Mouse (Mus musculus) midbrain, embryonic 11.5 days (tissue): ENCODE measurements at regions not wholly inside any gene's neighbourhood (a gene's known extent, or its start where the extent isn't known, plus 50 kb on each side); places are given as distances from the start of the nearest gene placed in this dataset.

ENCODE experiments used
- ATAC-seq: fragments of 200-750 bp; cut with Nextera tagmentation; 2 replicates; pipeline ENCODE4 v1.8.0; 2017; ENCODE audit warnings: moderate TSS enrichment, moderate library complexity; ENCODE audit not compliant: low FRiP score
- DNase-seq: peaks from one replicate; pipeline ENCODE4 v3.0.0; 2015; ENCODE audit warnings: low spot score; ENCODE audit errors: missing footprints
- H3K27ac ChIP-seq: fragments of 300-500 bp; sonication (generic); 2 replicates; pipeline ENCODE4 v1.5.1; 2014; ENCODE audit warnings: low read depth, low read length
- H3K27me3 ChIP-seq: fragments of 300-500 bp; sonication (generic); 2 replicates; pipeline ENCODE4 v1.6.1; 2014; ENCODE audit warnings: mild to moderate bottlenecking, low read length, moderate library complexity, mixed read lengths; ENCODE audit not compliant: control insufficient read depth, insufficient read depth
- H3K36me3 ChIP-seq: fragments of 300-500 bp; sonication (generic); 2 replicates; pipeline ENCODE4 v1.6.1; 2014; ENCODE audit warnings: mild to moderate bottlenecking, low read length, moderate library complexity, mixed read lengths; ENCODE audit not compliant: control insufficient read depth, insufficient read depth
- H3K4me1 ChIP-seq: fragments of 300-500 bp; sonication (generic); 2 replicates; pipeline ENCODE4 v1.6.1; 2014; ENCODE audit warnings: low read length; ENCODE audit not compliant: control insufficient read depth, insufficient read depth
- H3K4me2 ChIP-seq: fragments of 300-500 bp; sonication (generic); 2 replicates; pipeline ENCODE4 v1.6.1; 2014; ENCODE audit warnings: mild to moderate bottlenecking, moderate library complexity
- H3K4me3 ChIP-seq: fragments of 300-500 bp; sonication (generic); 2 replicates; pipeline ENCODE4 v1.5.1; 2014; ENCODE audit warnings: low read depth, low read length
- H3K9ac ChIP-seq: fragments of 300-500 bp; sonication (generic); 2 replicates; pipeline ENCODE4 v1.6.1; 2014; ENCODE audit warnings: low read length
- H3K9me3 ChIP-seq: fragments of 300-500 bp; sonication (generic); 2 replicates; pipeline ENCODE4 v1.6.1; 2016; ENCODE audit warnings: low read length; ENCODE audit not compliant: control insufficient read depth
- WGBS: fragments of 180-500 bp; shearing (Covaris S2); extraction: QIAGEN DNeasy Blood & Tissue Kit; methylation state at CpG from one replicate; pipeline ENCODE4 v1.1.7; 2014; 5-methylcytosine and 5-hydroxymethylcytosine counted together

GRCm38 (mm10) chr11:85989536-85989935 is 103.3 kb downstream of the Tbx4 start:
- ATAC-seq = no peak
- no peaks in the 10 kb centered on the region for H3K27me3 ChIP-seq
- no peak overlapping the region for H3K27ac ChIP-seq
- no peaks in the 10 kb centered on the region for H3K36me3 ChIP-seq
- WGBS = 15% methylated on average over 10 of the region's 10 CpGs
- H3K4me2 ChIP-seq = peak overlapping the region; percentile 38
- no peak for DNase-seq
- peak overlapping the region; percentile 7 for H3K4me3 ChIP-seq
- H3K4me1 ChIP-seq = peaks cover 10% of the 10 kb centered on the region; the same call in 1 of the 2 replicates
- H3K9ac ChIP-seq = peak overlapping the region; percentile 9; the same call in 1 of the 2 replicates
- H3K9me3 ChIP-seq = no peaks in the 10 kb centered on the region

DNA sequence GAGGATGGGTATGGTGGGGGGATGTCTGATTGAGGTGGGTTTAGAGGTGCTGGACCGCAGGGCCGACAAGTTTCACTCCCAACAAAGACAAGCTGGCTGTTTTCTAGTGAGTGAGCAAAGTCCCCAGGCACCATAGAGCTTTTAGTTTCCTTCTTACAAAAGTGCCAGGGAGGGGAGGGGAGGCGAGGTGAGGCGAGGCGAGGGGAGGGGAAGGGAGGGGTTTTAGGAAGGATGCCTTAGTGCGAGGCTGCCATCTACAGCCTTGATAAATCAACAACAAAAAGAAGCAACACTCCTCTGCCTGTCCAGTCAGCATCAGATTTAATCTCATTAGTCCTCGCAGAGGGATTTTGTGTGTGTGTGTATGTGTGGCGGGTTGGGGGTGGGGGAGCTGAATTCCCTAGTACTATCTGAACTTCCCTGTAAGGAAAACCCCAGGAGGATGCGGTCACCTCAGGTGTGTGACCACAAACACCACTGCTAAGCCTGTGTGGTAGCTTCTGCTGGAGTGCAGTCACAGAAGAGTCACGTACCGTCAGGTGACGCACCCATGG is 103.8 kb downstream of the Tbx4 start:
- WGBS = 8% methylated on average over 12 of the region's 12 CpGs

DNA sequence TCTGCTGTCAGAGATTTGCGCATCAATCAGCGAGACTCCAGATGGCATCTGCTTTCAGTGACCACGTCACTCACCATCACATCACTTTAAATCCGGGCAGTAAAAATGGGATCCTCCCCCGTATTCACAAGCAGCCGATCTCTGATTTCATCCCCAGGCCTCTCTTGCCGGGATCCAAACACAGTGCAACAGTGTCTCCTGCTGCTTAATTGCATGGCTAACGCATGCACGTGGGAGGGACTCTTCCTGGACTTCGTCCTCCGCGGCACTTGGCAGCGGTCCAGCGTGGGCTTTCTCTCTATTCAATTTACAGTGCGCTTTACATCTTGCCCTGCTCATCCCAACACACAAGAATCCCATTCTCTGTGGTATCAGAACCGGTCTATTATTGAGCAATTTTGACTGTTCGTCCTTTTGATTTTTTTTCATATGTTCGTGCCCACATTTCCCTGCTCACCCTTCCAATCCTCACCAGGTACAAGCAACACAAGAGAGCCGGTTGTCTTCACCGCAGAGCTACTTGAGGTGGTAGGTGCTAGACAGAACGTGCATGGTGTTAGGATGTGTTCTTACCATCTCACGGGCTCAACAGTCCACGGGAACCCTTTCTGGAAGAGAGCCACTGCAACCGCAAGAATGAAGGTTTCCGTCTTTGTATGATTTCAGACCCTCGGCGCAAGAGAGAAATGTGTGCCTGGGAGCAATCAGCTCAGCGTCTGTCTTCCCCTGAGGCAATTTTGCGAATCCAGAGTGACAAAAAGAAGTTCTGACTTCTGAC is 109.3 kb downstream of the Tbx4 start:
- H3K36me3 ChIP-seq = no peaks in the 10 kb centered on the region
- H3K9me3 ChIP-seq = no peaks in the 10 kb centered on the region
- H3K4me2 ChIP-seq = 0 out of 2 replicates have a peak overlapping the region, but pooled peaks have one; percentile 23
- DNase-seq (peak; percentile 89), ATAC-seq (no peak)
- WGBS = 63% methylated on average over 29 of the region's 29 CpGs
- no peaks in the 10 kb centered on the region; the same call in 1 of the 2 replicates for H3K4me1 ChIP-seq
- H3K27me3 ChIP-seq = no peaks in the 10 kb centered on the region
- no peak overlapping the region for H3K9ac ChIP-seq
- H3K4me3 ChIP-seq = no peak overlapping the region
- H3K27ac ChIP-seq = no peak overlapping the region

More for the DNA sequence above, 103.8 kb downstream of the Tbx4 start:
- H3K9ac ChIP-seq = peak overlapping the region; percentile 9; the same call in 1 of the 2 replicates
- H3K27ac ChIP-seq = no peak overlapping the region
- peak overlapping the region; percentile 38 for H3K4me2 ChIP-seq
- DNase-seq (peak; percentile 91), ATAC-seq (peak; percentile 42)
- H3K27me3 ChIP-seq = no peaks in the 10 kb centered on the region
- H3K4me3 ChIP-seq = peak overlapping the region; percentile 7
- H3K9me3 ChIP-seq = no peaks in the 10 kb centered on the region
- H3K4me1 ChIP-seq = peaks cover 10% of the 10 kb centered on the region; the same call in 1 of the 2 replicates
- H3K36me3 ChIP-seq = no peaks in the 10 kb centered on the region

GRCm38 (mm10) chr11:85996686-85997085 is 110.5 kb downstream of the Tbx4 start:
- H3K4me2 ChIP-seq = no peak overlapping the region
- DNase-seq (no peak), ATAC-seq (no peak)
- no peaks in the 10 kb centered on the region; the same call in 1 of the 2 replicates for H3K4me1 ChIP-seq
- no peaks in the 10 kb centered on the region for H3K27me3 ChIP-seq
- no peaks in the 10 kb centered on the region for H3K9me3 ChIP-seq
- no peaks in the 10 kb centered on the region for H3K36me3 ChIP-seq
- H3K9ac ChIP-seq = no peak overlapping the region
- H3K27ac ChIP-seq = no peak overlapping the region
- 60% methylated on average over 4 of the region's 4 CpGs for WGBS
- no peak overlapping the region for H3K4me3 ChIP-seq

GRCm38 (mm10) chr11:86003341-86003740 is 117.1 kb downstream of the Tbx4 start:
- Histone ChIP-seq H3K27ac (no peak overlapping the region), H3K27me3 (no peaks in the 10 kb centered on the region), H3K9ac (no peak overlapping the region), H3K36me3 (no peaks in the 10 kb centered on the region), H3K4me2 (no peak overlapping the region), H3K4me1 (no peaks in the 10 kb centered on the region), H3K9me3 (no peaks in the 10 kb centered on the region), H3K4me3 (no peak overlapping the region)
- DNase-seq (no peak), ATAC-seq (no peak)
- WGBS = 88% methylated on average over 7 of the region's 7 CpGs

GRCm38 (mm10) chr11:86005284-86005683 is 119.1 kb downstream of the Tbx4 start:
- no peaks in the 10 kb centered on the region for H3K4me1 ChIP-seq
- no peak for DNase-seq
- H3K9ac ChIP-seq = no peak overlapping the region
- H3K36me3 ChIP-seq = no peaks in the 10 kb centered on the region
- ATAC-seq = no peak
- 86% methylated on average over 2 of the region's 2 CpGs for WGBS
- no peak overlapping the region for H3K4me2 ChIP-seq
- H3K4me3 ChIP-seq = no peak overlapping the region
- no peaks in the 10 kb centered on the region for H3K9me3 ChIP-seq
- no peak overlapping the region for H3K27ac ChIP-seq
- no peaks in the 10 kb centered on the region for H3K27me3 ChIP-seq

- ATAC-seq = no peak
- H3K27me3 ChIP-seq = no peaks in the 10 kb centered on the region
- WGBS = 87% methylated on average over 9 of the region's 9 CpGs
Observed at GRCm38 (mm10) chr11:86005899-86006445, 119.8 kb downstream of the Tbx4 start.

DNA sequence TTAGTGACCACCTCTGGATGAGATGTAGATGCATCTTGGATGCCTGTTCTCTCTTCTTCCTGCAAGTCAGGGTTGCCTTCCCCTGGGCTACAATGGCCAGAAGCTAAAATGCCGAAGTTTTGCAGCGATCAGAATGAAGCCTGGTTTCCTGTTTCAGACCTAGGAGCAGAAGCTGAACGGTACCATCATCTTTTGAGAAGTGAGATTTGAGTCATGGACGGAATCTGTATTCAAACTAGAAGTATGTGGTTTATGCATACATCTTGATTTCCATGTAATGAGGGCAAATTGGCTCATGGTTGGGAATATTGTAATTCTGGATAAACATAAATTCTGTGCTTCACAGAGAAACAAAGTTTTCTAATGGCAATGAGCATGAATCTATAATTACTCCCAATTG is 120.6 kb downstream of the Tbx4 start:
- Histone ChIP-seq H3K9me3 (no peaks in the 10 kb centered on the region), H3K4me3 (no peak overlapping the region), H3K9ac (no peak overlapping the region), H3K4me2 (no peak overlapping the region), H3K36me3 (no peaks in the 10 kb centered on the region), H3K27me3 (no peaks in the 10 kb centered on the region), H3K27ac (no peak overlapping the region), H3K4me1 (no peaks in the 10 kb centered on the region)
- 88% methylated on average over 4 of the region's 4 CpGs for WGBS
- DNase-seq (no peak), ATAC-seq (no peak)

More at GRCm38 (mm10) chr11:86005899-86006445, 119.8 kb downstream of the Tbx4 start:
- H3K9ac ChIP-seq = no peak overlapping the region
- H3K4me3 ChIP-seq = no peak overlapping the region
- H3K36me3 ChIP-seq = no peaks in the 10 kb centered on the region
- H3K27ac ChIP-seq = no peak overlapping the region
- no peaks in the 10 kb centered on the region for H3K9me3 ChIP-seq
- no peak overlapping the region for H3K4me2 ChIP-seq
- no peak for DNase-seq
- H3K4me1 ChIP-seq = no peaks in the 10 kb centered on the region
